Mouse (Mus musculus): Measurements from ENCODE around the gene Taf4. TPM values are rescaled to one million over a fixed set of nuclear protein-coding genes. Genes with fewer than 3 reads are reported as not detected.

The Taf4 gene
- total and polyA plus RNA-seq, 3 experiments: 6.3 to 21.8 TPM; not detected in 1

- Histone ChIP-seq H3K9me3 (replicated peaks; ENCODE audit: insufficient read depth, low read length) (no peaks in the 10 kb centered on the region), H3K4me1 (ENCODE audit: control insufficient read depth in 1 of 2, insufficient read depth in 2 of 2, low read length in 2 of 2) (peaks cover 0 to 9% of the 10 kb centered on the region in 2 experiments; a peak in 3 of 4 replicates), H3K27me3 (ENCODE audit: control insufficient read depth in 1 of 2, insufficient read depth in 2 of 2, low read length in 2 of 2) (no peaks in the 10 kb centered on the region), H3K27ac (ENCODE audit: control insufficient read depth, low read depth, low read length) (no peak overlapping the region), H3K4me3 (ENCODE audit: control insufficient read depth in 1 of 2, insufficient read depth in 1 of 2, low read depth in 2 of 2, low read length in 2 of 2) (no peak overlapping the region), H3K9ac (ENCODE audit: control insufficient read depth, low read depth, low read length, poor library complexity, severe bottlenecking) (no peak overlapping the region), H3K79me2 (ENCODE audit: control insufficient read depth, insufficient read depth, low read length, poor library complexity) (peaks cover 17% of the 10 kb centered on the region), H3K36me3 (ENCODE audit: control insufficient read depth in 1 of 2, insufficient read depth in 2 of 2, low read length in 2 of 2) (peaks cover 0 to 5% of the 10 kb centered on the region in 2 experiments; a peak in 2 of 4 replicates)
- DNase-seq (ENCODE audit: low read depth, low spot score): no peak
- no peak for TF ChIP-seq EP300 (IDR thresholded peaks at IDR 0.05; ENCODE audit: low read depth in 1 of 2, low read length in 2 of 2)
- no peak for TF ChIP-seq E2F4 (IDR thresholded peaks at IDR 0.05; ENCODE audit: borderline replicate concordance, low read depth, low read length)
- no peak for TF ChIP-seq KAT2A (conservative IDR thresholded peaks at IDR 0.05; ENCODE audit: low read depth, low read length)
Observed at GRCm38 (mm10) chr2:179979836-179980235, 3.4 kb upstream of the Taf4 start.

GRCm38 (mm10) chr2:179978250-179978649, 1.8 kb upstream of the Taf4 start:
- DNase-seq (ENCODE audit: low read depth, low spot score): no peak
- Histone ChIP-seq H3K79me2 (ENCODE audit: control insufficient read depth, insufficient read depth, low read length, poor library complexity) (peaks cover 32% of the 10 kb centered on the region), H3K36me3 (ENCODE audit: control insufficient read depth in 1 of 2, insufficient read depth in 2 of 2, low read length in 2 of 2) (peaks cover 0 to 11% of the 10 kb centered on the region in 2 experiments; a peak in 2 of 4 replicates), H3K4me3 (ENCODE audit: control insufficient read depth in 1 of 2, insufficient read depth in 1 of 2, low read depth in 2 of 2, low read length in 2 of 2) (no peak overlapping the region), H3K27ac (ENCODE audit: control insufficient read depth, low read depth, low read length) (no peak overlapping the region), H3K9me3 (replicated peaks; ENCODE audit: insufficient read depth, low read length) (no peaks in the 10 kb centered on the region), H3K4me1 (ENCODE audit: control insufficient read depth in 1 of 2, insufficient read depth in 2 of 2, low read length in 2 of 2) (peaks cover 0 to 16% of the 10 kb centered on the region in 2 experiments; a peak in 3 of 4 replicates), H3K27me3 (ENCODE audit: control insufficient read depth in 1 of 2, insufficient read depth in 2 of 2, low read length in 2 of 2) (no peaks in the 10 kb centered on the region), H3K9ac (ENCODE audit: control insufficient read depth, low read depth, low read length, poor library complexity, severe bottlenecking) (no peak overlapping the region)
- no peak for TF ChIP-seq E2F4 (IDR thresholded peaks at IDR 0.05; ENCODE audit: borderline replicate concordance, low read depth, low read length)
- no peak for TF ChIP-seq CTCF (IDR thresholded peaks at IDR 0.05 in 2 of 3, conservative IDR thresholded peaks at IDR 0.05 in 1 of 3; ENCODE audit: control insufficient read depth in 1 of 3, insufficient read depth in 1 of 3, low read depth in 2 of 3, low read length in 3 of 3, poor library complexity in 1 of 3, severe bottlenecking in 1 of 3)
- no peak for TF ChIP-seq POLR2A (IDR thresholded peaks at IDR 0.05; ENCODE audit: control insufficient read depth in 1 of 2, insufficient read depth in 1 of 2, low read depth in 1 of 2, low read length in 2 of 2, poor library complexity in 1 of 2)
- TF ChIP-seq KAT2A (conservative IDR thresholded peaks at IDR 0.05; ENCODE audit: low read depth, low read length): no peak
- TF ChIP-seq MAFK (IDR thresholded peaks at IDR 0.05; ENCODE audit: borderline replicate concordance, low read depth, low read length): no peak
- no peak for TF ChIP-seq UBTF (IDR thresholded peaks at IDR 0.05; ENCODE audit: borderline replicate concordance, insufficient read depth, low read depth, low read length)
- TF ChIP-seq MAZ (IDR thresholded peaks at IDR 0.05; ENCODE audit: low read depth, low read length): no peak
- TF ChIP-seq ZC3H11A (IDR thresholded peaks at IDR 0.05; ENCODE audit: low read depth, low read length): no peak
- TF ChIP-seq RCOR1 (IDR thresholded peaks at IDR 0.05; ENCODE audit: low read depth, low read length): no peak
- TF ChIP-seq NELFE (IDR thresholded peaks at IDR 0.05; ENCODE audit: low read depth, low read length): no peak
- no peak for TF ChIP-seq MEF2A (IDR thresholded peaks at IDR 0.05; ENCODE audit: extremely low read depth, insufficient replicate concordance, low read depth, low read length, poor library complexity, severe bottlenecking)
- TF ChIP-seq GABPA (IDR thresholded peaks at IDR 0.05; ENCODE audit: low read depth, low read length): no peak
- no peak for TF ChIP-seq ELF1 (IDR thresholded peaks at IDR 0.05; ENCODE audit: low read depth, low read length)
- no peak for TF ChIP-seq ZMIZ1 (IDR thresholded peaks at IDR 0.05; ENCODE audit: low read depth, low read length)
- no peak for TF ChIP-seq ZKSCAN1 (IDR thresholded peaks at IDR 0.05; ENCODE audit: low read depth, low read length)
- TF ChIP-seq USF1 (IDR thresholded peaks at IDR 0.05; ENCODE audit: low read depth, low read length): no peak
- no peak for TF ChIP-seq BHLHE40 (IDR thresholded peaks at IDR 0.05; ENCODE audit: borderline replicate concordance, low read depth, low read length)
